In genomic region chr3:117310801-117311368, GRCm38 (mm10) we compare ENCODE assay signal across 17 mouse cellular contexts. TPM values are rescaled to one million over a fixed set of nuclear protein-coding genes. Genes with fewer than 3 reads are reported as not detected.
"Had no signal": no experiment of that assay in that cellular context is flagged by ENCODE, and none has a peak within 500 bp of the region (broad histone marks: within the 10 kb centered on the region; RNA-seq: fewer than 3 reads in every experiment).

No protein-coding gene starts in this region.

- H3K36me3 ChIP-seq: lung, embryonic 15.5 days; midbrain, embryonic 13.5 days; midbrain, embryonic 15.5 days; neural tube, embryonic 12.5 days had no signal

- DNase-seq: liver, postnatal 0 days; lung, adult 2 months; lung, postnatal 14 days; lung, postnatal 36 days; right cerebral cortex, postnatal 14 days; thymus, adult 18-20 months; thymus, postnatal 14 days; thymus, postnatal 36 days had no signal

- H3K27ac ChIP-seq: lung, embryonic 15.5 days; macrophage; midbrain, embryonic 13.5 days; midbrain, embryonic 15.5 days; neural tube, embryonic 12.5 days had no signal

- H3K4me2 ChIP-seq: lung, embryonic 15.5 days; midbrain, embryonic 11.5 days; midbrain, embryonic 13.5 days; midbrain, embryonic 15.5 days; neural tube, embryonic 12.5 days had no signal

- H3K4me1 ChIP-seq: lung, embryonic 15.5 days; megakaryocyte, embryonic 14.5 days; midbrain, embryonic 13.5 days; midbrain, embryonic 15.5 days; neural tube, embryonic 12.5 days had no signal

- H3K27me3 ChIP-seq: lung, embryonic 15.5 days; megakaryocyte, embryonic 14.5 days; midbrain, embryonic 13.5 days; midbrain, embryonic 15.5 days; neural tube, embryonic 12.5 days had no signal

- ATAC-seq: liver, postnatal 0 days; lung, postnatal 0 days; midbrain, embryonic 13.5 days; midbrain, embryonic 15.5 days had no signal

- H3K9ac ChIP-seq: liver, postnatal 0 days; lung, embryonic 15.5 days; midbrain, embryonic 13.5 days; midbrain, embryonic 15.5 days; neural tube, embryonic 12.5 days had no signal

- H3K4me3 ChIP-seq: lung, embryonic 15.5 days; megakaryocyte, embryonic 14.5 days; midbrain, embryonic 13.5 days; midbrain, embryonic 15.5 days; neural tube, embryonic 12.5 days had no signal

- H3K9me3 ChIP-seq: lung, embryonic 15.5 days; megakaryocyte, embryonic 14.5 days; midbrain, embryonic 13.5 days; midbrain, embryonic 15.5 days; neural tube, embryonic 12.5 days had no signal

RNA-seq across cellular contexts. Expression of gene Plppr4, which starts 49.8 kb away (rescaled TPM):
- total RNA-seq: monocyte, adult 5-6 weeks had no signal
